ENCODE assay signal across 8 mouse cellular contexts in genomic region chr4:155599901-155600825, GRCm38 (mm10). TPM values are rescaled to one million over a fixed set of nuclear protein-coding genes. Genes with fewer than 3 reads are reported as not detected.
DNase-seq lines count a peak whose midpoint lies in the region; ATAC-seq and TF ChIP-seq lines count a peak whose summit lies in the region.

No protein-coding gene starts in this region.

- no peak for TF ChIP-seq CTCF in G1E (IDR thresholded peaks at IDR 0.05; ENCODE audit: low read depth, low read length)
- TF ChIP-seq CTCF in kidney, adult 2 months (conservative IDR thresholded peaks at IDR 0.05; ENCODE audit: insufficient read depth, insufficient read length, low read depth, low read length): no peak

- H3K36me3 ChIP-seq in heart, embryonic 14.5 days (ENCODE audit: control insufficient read depth, insufficient read depth, low read length): peaks cover 16% of the 10 kb centered on the region
- peaks cover 27% of the 10 kb centered on the region for H3K36me3 ChIP-seq in G1E (replicated peaks)
- H3K36me3 ChIP-seq in hindbrain, embryonic 11.5 days (ENCODE audit: control insufficient read depth, insufficient read depth, low read length): no peaks in the 10 kb centered on the region
- H3K36me3 ChIP-seq in midbrain, embryonic 13.5 days: peaks cover 14% of the 10 kb centered on the region
- no peaks in the 10 kb centered on the region; the same call in 1 of the 2 replicates for H3K36me3 ChIP-seq in kidney, adult 2 months (ENCODE audit: control insufficient read depth, insufficient read depth, low read length)

- intact Hi-C loops in heart, postnatal 25 days (cut with DNase I): no loop called here

- H3K4me2 ChIP-seq in heart, embryonic 14.5 days (ENCODE audit: low read length): peak overlapping the region; percentile 93
- peak overlapping the region; percentile 85 for H3K4me2 ChIP-seq in hindbrain, embryonic 11.5 days (replicated peaks; ENCODE audit: low read depth, low read length)
- peak overlapping the region; percentile 96 for H3K4me2 ChIP-seq in midbrain, embryonic 13.5 days (replicated peaks)

- H3K4me3 ChIP-seq in heart, embryonic 14.5 days (ENCODE audit: control insufficient read depth in 1 of 2, insufficient read depth in 1 of 2, low read depth in 1 of 2, low read length in 2 of 2): peak overlapping the region; percentile 41 to 97; a peak in 3 of 4 replicates
- peak overlapping the region; percentile 94 for H3K4me3 ChIP-seq in G1E (ENCODE audit: low read depth, low read length)
- H3K4me3 ChIP-seq in hindbrain, embryonic 11.5 days (ENCODE audit: low read depth, low read length): peak overlapping the region; percentile 89
- H3K4me3 ChIP-seq in midbrain, embryonic 13.5 days (replicated peaks): peak overlapping the region; percentile 97
- no peak overlapping the region for H3K4me3 ChIP-seq in kidney, adult 2 months (ENCODE audit: insufficient read depth, low read depth, low read length)

- ATAC-seq in heart, embryonic 14.5 days (ENCODE audit: insufficient number of reproducible peaks, insufficient read depth, low FRiP score, low read depth): no peak
- no peak for ATAC-seq in G1E (ENCODE audit: extremely low read depth, insufficient number of reproducible peaks, low FRiP score, poor library complexity, severe bottlenecking)
- ATAC-seq in hindbrain, embryonic 11.5 days (ENCODE audit: low FRiP score): no peak
- ATAC-seq in midbrain, embryonic 13.5 days: no peak

- no peak for DNase-seq in heart, postnatal 25 days (ENCODE audit: low spot score)
- DNase-seq in G1E (ENCODE audit: low spot score): no peak
- no peak for DNase-seq in hindbrain, embryonic 11.5 days (ENCODE audit: low spot score)
- DNase-seq in right cerebral cortex, postnatal 14 days: no peak
- DNase-seq in spleen, postnatal 14 days (ENCODE audit: low spot score in 2 of 2): no peak
- no peak for DNase-seq in kidney, adult 2 months

- WGBS in heart, embryonic 14.5 days: 88% methylated on average over 10 of the region's 11 CpGs
- 90% methylated on average over 11 of the region's 11 CpGs for WGBS in hindbrain, embryonic 11.5 days
- WGBS in midbrain, embryonic 13.5 days: 89% methylated on average over 11 of the region's 11 CpGs
- 77% methylated on average over 11 of the region's 11 CpGs for WGBS in kidney, adult 2 months

- no peaks in the 10 kb centered on the region for H3K9me3 ChIP-seq in heart, embryonic 14.5 days (ENCODE audit: control insufficient read depth, low read length)
- no peaks in the 10 kb centered on the region for H3K9me3 ChIP-seq in G1E (replicated peaks)
- no peaks in the 10 kb centered on the region for H3K9me3 ChIP-seq in hindbrain, embryonic 11.5 days (ENCODE audit: control insufficient read depth, low read length)
- H3K9me3 ChIP-seq in midbrain, embryonic 13.5 days: no peaks in the 10 kb centered on the region

- H3K4me1 ChIP-seq in heart, embryonic 14.5 days (ENCODE audit: control insufficient read depth in 2 of 2, insufficient read depth in 2 of 2, low read length in 2 of 2): peaks cover 2 to 13% of the 10 kb centered on the region in 2 experiments; a peak in 3 of 4 replicates
- peaks cover 71% of the 10 kb centered on the region for H3K4me1 ChIP-seq in G1E (ENCODE audit: insufficient read depth, low read depth, low read length)
- 0 out of 2 replicates have a peak, but pooled peaks cover 3% of the 10 kb centered on the region for H3K4me1 ChIP-seq in hindbrain, embryonic 11.5 days (replicated peaks; ENCODE audit: control insufficient read depth, insufficient read depth, low read length)
- peaks cover 24% of the 10 kb centered on the region for H3K4me1 ChIP-seq in midbrain, embryonic 13.5 days (replicated peaks)
- 0 out of 2 replicates have a peak, but pooled peaks cover 7% of the 10 kb centered on the region for H3K4me1 ChIP-seq in kidney, adult 2 months (ENCODE audit: control insufficient read depth, insufficient read depth, low read length)

- peak overlapping the region; percentile 96 to 98 for H3K27ac ChIP-seq in heart, embryonic 14.5 days (replicated peaks in 1 of 2; ENCODE audit: control insufficient read depth in 1 of 2, insufficient read depth in 1 of 2, low read depth in 2 of 2, low read length in 2 of 2)
- H3K27ac ChIP-seq in hindbrain, embryonic 11.5 days (ENCODE audit: low read depth, low read length): peak overlapping the region; percentile 97
- peak overlapping the region; percentile 99 for H3K27ac ChIP-seq in midbrain, embryonic 13.5 days
- H3K27ac ChIP-seq in kidney, adult 2 months (ENCODE audit: insufficient read depth, low read depth, low read length): no peak overlapping the region; the same call in 1 of the 2 replicates

- H3K27me3 ChIP-seq in heart, embryonic 14.5 days (ENCODE audit: control insufficient read depth, insufficient read depth, low read length): no peaks in the 10 kb centered on the region
- H3K27me3 ChIP-seq in G1E (ENCODE audit: insufficient read depth, low read length): no peaks in the 10 kb centered on the region
- H3K27me3 ChIP-seq in hindbrain, embryonic 11.5 days (ENCODE audit: control insufficient read depth, insufficient read depth, low read length): no peaks in the 10 kb centered on the region
- H3K27me3 ChIP-seq in midbrain, embryonic 13.5 days: no peaks in the 10 kb centered on the region
- H3K27me3 ChIP-seq in kidney, adult 2 months (replicated peaks; ENCODE audit: control insufficient read depth, insufficient read depth, low read length): no peaks in the 10 kb centered on the region

- H3K9ac ChIP-seq in heart, embryonic 14.5 days (ENCODE audit: low read length): peak overlapping the region; percentile 94
- peak overlapping the region; percentile 88 for H3K9ac ChIP-seq in hindbrain, embryonic 11.5 days (ENCODE audit: low read depth, low read length)
- peak overlapping the region; percentile 71; the same call in 1 of the 2 replicates for H3K9ac ChIP-seq in midbrain, embryonic 13.5 days (replicated peaks)

- TF ChIP-seq POLR2A in kidney, adult 2 months (IDR thresholded peaks at IDR 0.05; ENCODE audit: low read depth, low read length): no peak

RNA-seq across cellular contexts. Expression of gene Slc35e2, which starts 1.1 kb away (rescaled TPM):
- polyA plus RNA-seq in heart, embryonic 14.5 days (2014; fragmentation: Nextera tagmentation; extraction: Ambion mirVana): 7.7 and 8.5 TPM in 2 replicates
- total RNA-seq in heart, postnatal 25 days (2021): 1 to 10 TPM; 7.8 to 7.9 TPM
- total RNA-seq in G1E (2014; fragmentation: Nextera tagmentation) (34.4 and 41.1 TPM in 2 replicates), G1E (2017) (20.3 and 23.3 TPM in 2 replicates)
- polyA plus RNA-seq in G1E (2012): 2.0 and 2.3 TPM in 2 replicates
- polyA plus RNA-seq in hindbrain, embryonic 11.5 days (2014; fragmentation: Nextera tagmentation; extraction: Ambion mirVana): 17.0 and 18.1 TPM in 2 replicates
- polyA plus RNA-seq in midbrain, embryonic 13.5 days (2015; fragmentation: Nextera tagmentation; extraction: Ambion mirVana): 15.9 and 16.5 TPM in 2 replicates
- 7.5 and 7.9 TPM in 2 replicates for polyA plus RNA-seq in kidney, adult 2 months (2012; rRNA removed)

RNA-seq across cellular contexts. Expression of gene Cdk11b, which starts 24.5 kb away (rescaled TPM):
- 33.5 and 36.7 TPM in 2 replicates for polyA plus RNA-seq in heart, embryonic 14.5 days (2014; fragmentation: Nextera tagmentation; extraction: Ambion mirVana)
- 10 to 100 TPM; 29.2 to 30.3 TPM for total RNA-seq in heart, postnatal 25 days (2021)
- 86.4 and 106 TPM in 2 replicates for total RNA-seq in G1E (2014; fragmentation: Nextera tagmentation)
- total RNA-seq in G1E (2017): 41.4 and 53.3 TPM in 2 replicates
- polyA plus RNA-seq in G1E (2012): 114 and 144 TPM in 2 replicates
- polyA plus RNA-seq in hindbrain, embryonic 11.5 days (2014; fragmentation: Nextera tagmentation; extraction: Ambion mirVana): 74.1 and 77.6 TPM in 2 replicates
- polyA plus RNA-seq in midbrain, embryonic 13.5 days (2015; fragmentation: Nextera tagmentation; extraction: Ambion mirVana): 65.1 and 66.8 TPM in 2 replicates
- 19.2 and 24.8 TPM in 2 replicates for polyA plus RNA-seq in kidney, adult 2 months (2012; rRNA removed)

RNA-seq across cellular contexts. Expression of gene Nadk, which starts 38.0 kb away (rescaled TPM):
- 49.9 and 51.4 TPM in 2 replicates for polyA plus RNA-seq in heart, embryonic 14.5 days (2014; fragmentation: Nextera tagmentation; extraction: Ambion mirVana)
- 10 to 100 TPM; 36.6 to 37.3 TPM for total RNA-seq in heart, postnatal 25 days (2021)
- 50.4 and 61.6 TPM in 2 replicates for total RNA-seq in G1E (2014; fragmentation: Nextera tagmentation)
- total RNA-seq in G1E (2017): 67.5 and 76.3 TPM in 2 replicates
- 49.5 and 58.4 TPM in 2 replicates for polyA plus RNA-seq in G1E (2012)
- 94.6 and 103 TPM in 2 replicates for polyA plus RNA-seq in hindbrain, embryonic 11.5 days (2014; fragmentation: Nextera tagmentation; extraction: Ambion mirVana)
- 78.0 and 85.5 TPM in 2 replicates for polyA plus RNA-seq in midbrain, embryonic 13.5 days (2015; fragmentation: Nextera tagmentation; extraction: Ambion mirVana)
- polyA plus RNA-seq in kidney, adult 2 months (2012; rRNA removed): 141 and 153 TPM in 2 replicates

RNA-seq across cellular contexts. Expression of gene Gm10563, which starts 45.0 kb away (rescaled TPM):
- not detected in 2 replicates for polyA plus RNA-seq in heart, embryonic 14.5 days (2014; fragmentation: Nextera tagmentation; extraction: Ambion mirVana)
- total RNA-seq in heart, postnatal 25 days (2021): not detected
- total RNA-seq in G1E (2014; fragmentation: Nextera tagmentation) (not detected in 2 replicates), G1E (2017) (not detected in 2 replicates)
- not detected in 2 replicates for polyA plus RNA-seq in G1E (2012)
- not detected in 2 replicates for polyA plus RNA-seq in hindbrain, embryonic 11.5 days (2014; fragmentation: Nextera tagmentation; extraction: Ambion mirVana)
- not detected in 2 replicates for polyA plus RNA-seq in midbrain, embryonic 13.5 days (2015; fragmentation: Nextera tagmentation; extraction: Ambion mirVana)
- polyA plus RNA-seq in kidney, adult 2 months (2012; rRNA removed): not detected in 2 replicates

RNA-seq across cellular contexts. Expression of gene Mmp23, which starts 53.0 kb away (rescaled TPM):
- polyA plus RNA-seq in heart, embryonic 14.5 days (2014; fragmentation: Nextera tagmentation; extraction: Ambion mirVana): 63.1 and 67.1 TPM in 2 replicates
- total RNA-seq in heart, postnatal 25 days (2021): 1 to 10 TPM; 8.5 to 8.6 TPM
- total RNA-seq in G1E (2014; fragmentation: Nextera tagmentation): not detected in 2 replicates
- 0.12 and 0.71 TPM in 2 replicates for total RNA-seq in G1E (2017)
- polyA plus RNA-seq in G1E (2012): 0.08 and 0.29 TPM in 2 replicates
- 2.6 and 3.1 TPM in 2 replicates for polyA plus RNA-seq in hindbrain, embryonic 11.5 days (2014; fragmentation: Nextera tagmentation; extraction: Ambion mirVana)
- 3.6 and 3.8 TPM in 2 replicates for polyA plus RNA-seq in midbrain, embryonic 13.5 days (2015; fragmentation: Nextera tagmentation; extraction: Ambion mirVana)
- 22.4 and 28.0 TPM in 2 replicates for polyA plus RNA-seq in kidney, adult 2 months (2012; rRNA removed)
